Mouse (Mus musculus) thymus, postnatal 4 days (tissue): Measurements from ENCODE around the gene Nkapd1.
"Not testable (repeated sequence)": the region's sequence is repeated elsewhere in the genome, so short reads cannot be mapped to it uniquely, and the experiment has no call there.

Source experiments
- DNase-seq: peaks from one replicate; pipeline ENCODE4 v3.0.0; 2021

The Nkapd1 gene

DNA sequence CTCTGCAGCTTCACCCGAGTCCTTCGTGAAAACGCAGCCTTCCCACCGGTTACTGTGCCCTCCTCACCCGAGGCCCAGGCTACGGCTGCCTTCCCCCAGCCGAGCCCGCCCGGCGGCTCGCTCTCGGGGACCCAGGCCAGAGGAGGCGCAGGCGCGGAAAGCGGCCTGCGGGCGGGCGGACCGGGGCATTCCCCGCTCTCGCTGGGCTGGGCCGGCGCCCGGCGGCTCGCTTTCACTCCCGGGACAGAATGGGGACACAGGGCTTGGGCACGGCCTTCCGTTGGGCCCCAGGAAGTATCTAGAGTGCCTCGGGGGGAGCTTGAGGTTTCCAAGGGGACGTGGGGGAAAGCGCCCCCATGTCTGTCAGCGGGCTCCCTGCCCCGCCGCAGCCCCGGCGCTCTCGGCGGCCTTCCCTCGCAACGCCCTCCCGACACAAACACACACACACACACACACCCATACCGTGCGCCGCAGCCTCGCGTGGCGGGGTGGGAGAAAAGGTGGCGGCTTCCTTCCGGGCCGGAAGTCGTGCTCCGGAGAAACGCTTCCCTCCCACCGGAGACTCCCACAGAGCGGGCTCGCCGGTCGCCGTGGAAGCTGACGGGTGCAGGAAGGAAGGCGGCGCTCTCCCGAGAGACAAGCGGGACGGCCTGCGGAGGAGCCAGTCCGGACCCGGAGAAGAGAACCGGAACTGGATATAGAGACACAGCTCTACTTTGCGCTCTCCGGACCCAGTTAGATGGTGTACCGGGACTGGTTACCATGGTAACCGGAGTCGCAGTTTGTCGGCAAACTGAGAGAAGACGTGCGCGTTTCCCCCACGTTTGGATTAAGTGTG is at the start of gene Nkapd1, which contains the start of gene Pih1d2:
Nkapd1 (minus strand) TSS at position 699 of the 838 bp plus-strand sequence.
Pih1d2 (plus strand) TSS at position 556 of the 838 bp plus-strand sequence.
- DNase-seq = peak; percentile 88

DNA sequence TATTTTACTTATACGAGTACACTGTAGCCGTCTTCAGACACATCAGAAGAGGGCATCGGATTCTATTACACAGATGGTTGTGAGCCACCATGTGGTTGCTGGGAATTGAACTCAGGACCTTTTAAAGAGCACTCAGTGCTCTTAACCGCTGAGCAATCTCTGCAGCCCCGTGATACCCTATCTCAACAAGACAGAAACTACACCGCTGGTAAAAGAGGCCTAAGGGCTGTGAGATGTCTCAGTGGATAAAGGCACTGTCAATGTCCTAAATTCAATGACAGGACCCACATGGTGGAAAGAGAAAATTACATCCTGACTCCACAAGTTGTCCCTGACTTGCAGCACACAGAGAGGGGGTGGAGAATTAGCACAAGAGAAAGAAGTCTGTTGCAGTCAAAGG is 49.2 kb upstream of the Nkapd1 start:
- DNase-seq = no peak

DNA sequence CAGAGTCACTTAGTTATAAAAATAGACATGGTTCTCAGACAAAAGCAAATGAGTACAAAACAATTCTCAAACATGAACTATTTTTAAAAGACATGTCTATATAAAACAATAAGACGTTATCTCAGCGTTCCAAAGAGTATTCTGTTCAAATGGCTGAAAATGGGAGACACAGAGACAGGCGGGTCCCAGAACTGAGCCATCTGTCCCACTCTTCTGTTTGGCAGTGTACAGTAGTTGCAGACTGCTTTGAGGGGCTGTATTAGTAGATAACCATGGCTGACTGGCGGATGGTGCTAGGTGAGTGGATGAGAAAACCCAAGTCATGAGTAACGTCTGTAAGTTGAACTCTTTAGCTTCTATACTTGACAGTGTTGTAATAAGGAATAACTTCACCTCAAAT is 47.6 kb upstream of the Nkapd1 start:
- DNase-seq = no peak

DNA sequence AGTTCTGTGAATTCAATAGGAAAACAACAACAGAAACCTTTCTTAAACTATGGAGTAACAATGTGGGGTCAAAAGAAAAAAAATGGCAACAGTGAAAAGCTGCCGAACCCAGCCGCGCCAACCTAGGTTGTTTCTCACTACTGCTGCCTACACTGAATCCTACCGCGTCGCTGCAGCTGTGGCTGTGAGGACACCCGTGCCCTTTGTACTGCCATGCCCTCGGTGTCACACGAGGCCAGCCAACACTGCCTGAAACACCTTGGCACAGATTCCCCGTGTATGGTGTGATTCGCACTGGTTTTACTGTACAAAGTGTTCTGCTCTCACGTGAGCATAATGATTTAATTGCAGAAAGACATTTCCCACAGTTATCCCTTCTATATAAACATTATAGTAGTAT is 43.2 kb upstream of the Nkapd1 start:
- peak; percentile 68 for DNase-seq

DNA sequence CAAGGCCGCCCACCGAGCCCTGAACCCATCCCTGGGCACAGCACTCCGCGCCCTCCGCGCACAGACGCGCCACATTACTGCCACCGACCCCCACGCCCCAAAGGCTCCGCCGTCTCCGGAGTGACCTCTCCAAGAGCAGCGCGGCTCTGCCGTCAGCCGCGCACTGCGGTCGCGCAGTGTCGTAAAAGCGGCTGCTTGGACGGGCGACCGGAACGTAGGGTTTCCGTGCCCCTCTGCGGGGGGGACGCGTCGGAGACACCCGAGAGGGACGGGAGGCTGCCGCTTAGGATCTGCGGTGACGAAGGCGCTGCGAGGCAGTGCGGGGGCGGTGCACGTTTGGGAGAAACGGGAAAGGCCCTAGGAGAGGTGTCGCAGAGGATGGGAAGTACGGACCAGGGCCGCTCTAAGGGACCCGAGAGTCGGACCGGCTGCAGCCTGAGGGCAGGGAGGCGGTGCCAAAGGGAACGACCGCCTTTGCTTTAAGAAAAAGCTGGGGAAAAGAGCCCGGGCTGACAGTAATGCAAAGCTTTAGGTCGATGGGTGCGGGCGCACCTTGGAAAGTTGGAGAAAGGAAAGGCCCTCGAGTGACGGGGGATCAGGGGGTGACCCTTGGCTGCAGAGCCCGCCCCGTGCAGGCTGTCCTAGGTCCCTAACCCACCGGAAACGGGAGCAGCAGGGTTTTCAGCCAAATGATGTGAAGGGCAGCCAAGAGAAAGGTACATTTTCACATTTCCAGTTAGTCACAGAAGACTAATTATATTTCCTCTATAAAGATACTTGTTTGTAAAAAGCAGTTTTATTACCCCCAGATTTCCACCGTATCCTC is 42.3 kb upstream of the Nkapd1 start, which contains the start of gene Dlat:
Dlat (minus strand) TSS at position 389 of the 826 bp plus-strand sequence.
- DNase-seq = peak; percentile 84

DNA sequence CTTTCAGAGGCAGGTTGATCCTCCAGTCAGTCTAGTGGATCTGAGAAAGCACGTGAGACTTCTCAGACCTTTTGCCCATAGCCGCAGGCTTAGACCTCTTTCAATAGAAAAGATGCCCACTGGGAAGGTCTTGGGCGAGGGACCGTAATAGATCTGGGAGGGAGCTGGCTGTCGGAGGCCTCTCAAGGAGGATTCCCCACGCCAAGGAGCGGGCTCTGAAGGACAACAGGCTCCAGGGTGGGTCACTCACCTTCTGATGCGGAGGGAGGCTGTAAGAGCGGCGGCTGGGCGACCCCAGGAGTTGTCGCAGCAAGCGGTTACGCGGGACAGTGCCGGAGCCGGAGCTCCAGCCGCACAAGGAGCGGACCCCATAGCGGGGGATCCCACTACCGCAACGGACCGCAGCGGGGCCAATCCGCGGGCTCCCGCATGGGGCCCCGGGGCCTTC is 41.7 kb upstream of the Nkapd1 start:
- no peak for DNase-seq

DNA sequence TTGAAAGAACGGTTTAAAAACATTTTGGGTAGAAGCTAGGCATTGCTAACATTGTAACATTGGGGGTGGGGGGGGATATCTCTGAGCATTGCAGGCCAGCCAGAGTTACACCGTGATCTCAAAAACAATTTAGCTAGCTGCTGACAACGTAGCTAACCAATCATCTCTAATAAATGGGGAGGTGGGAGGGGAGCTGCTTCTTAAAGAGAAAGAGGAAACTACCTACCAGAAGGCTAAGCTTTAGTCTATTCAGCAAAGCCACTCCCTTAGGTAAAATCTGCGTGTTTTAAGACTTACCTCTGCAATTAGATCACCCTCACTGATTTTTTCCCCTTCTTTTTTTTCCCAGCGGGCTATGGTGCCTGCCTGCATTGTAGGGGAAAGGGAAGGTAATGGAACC is 41.1 kb upstream of the Nkapd1 start:
- no peak for DNase-seq

DNA sequence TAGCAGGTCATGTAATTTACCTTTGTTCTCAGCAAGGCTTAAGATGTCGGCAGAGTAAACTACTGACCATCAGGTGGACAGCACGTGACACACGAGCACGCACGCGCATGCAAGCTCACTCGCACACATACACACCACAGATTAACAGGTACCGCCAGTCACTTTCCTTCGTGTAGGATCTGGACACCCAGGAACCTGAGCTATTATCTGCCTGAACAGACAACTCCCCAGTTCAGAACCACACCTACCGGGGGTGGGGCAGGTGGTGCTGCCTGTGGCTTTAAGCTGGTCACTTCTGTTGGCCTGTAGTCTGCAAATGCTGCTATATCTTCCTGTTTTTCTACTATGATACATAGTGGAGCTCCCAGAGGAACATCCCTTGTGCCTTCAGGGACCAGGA is 33.2 kb upstream of the Nkapd1 start:
- no peak for DNase-seq

DNA sequence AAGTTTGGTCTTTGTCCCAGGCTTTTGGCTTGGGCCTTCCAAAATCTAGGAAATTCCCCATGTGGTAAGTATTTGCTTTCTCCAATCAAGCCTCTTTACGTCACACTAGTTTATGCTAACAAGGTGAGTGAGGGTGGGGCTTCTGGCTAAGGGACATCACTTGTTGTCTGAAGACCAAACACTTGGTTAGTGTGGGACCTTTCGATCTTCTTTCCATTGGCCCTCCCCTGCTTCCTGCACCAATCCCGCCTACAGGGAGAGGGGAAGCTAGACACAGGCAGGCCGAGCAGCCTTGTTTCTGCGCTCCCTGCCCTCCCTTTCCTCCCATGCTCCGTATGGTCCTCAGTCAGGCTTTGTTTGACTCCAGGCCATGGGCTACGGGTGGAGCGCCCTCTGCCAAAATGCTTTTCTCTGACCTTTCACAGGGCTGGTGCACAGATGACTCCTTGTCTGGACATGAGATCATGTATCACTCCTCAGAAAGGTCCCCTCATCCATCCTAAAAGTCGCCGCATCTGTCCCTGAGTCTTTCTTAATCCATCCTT is 29.6 kb upstream of the Nkapd1 start:
- no peak for DNase-seq

DNA sequence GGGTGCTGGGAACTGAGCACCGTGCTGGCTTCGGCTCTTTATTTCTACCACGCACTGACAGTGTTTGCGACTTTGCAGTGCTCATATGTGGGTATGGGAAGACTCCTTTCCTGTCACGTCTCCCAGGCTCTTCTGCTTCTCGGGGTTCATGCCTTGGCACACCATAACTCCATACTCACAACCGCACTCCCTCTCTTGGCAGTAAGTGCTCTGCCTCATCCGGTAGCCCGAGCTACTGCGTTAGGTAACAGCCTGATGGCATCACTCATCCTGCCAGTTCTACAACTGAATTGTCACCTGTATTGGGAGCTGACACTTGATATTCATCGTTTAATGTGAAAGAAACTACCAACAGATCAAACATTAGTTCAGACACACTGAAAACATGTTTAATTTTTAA is 17.0 kb upstream of the Nkapd1 start:
- no peak for DNase-seq

DNA sequence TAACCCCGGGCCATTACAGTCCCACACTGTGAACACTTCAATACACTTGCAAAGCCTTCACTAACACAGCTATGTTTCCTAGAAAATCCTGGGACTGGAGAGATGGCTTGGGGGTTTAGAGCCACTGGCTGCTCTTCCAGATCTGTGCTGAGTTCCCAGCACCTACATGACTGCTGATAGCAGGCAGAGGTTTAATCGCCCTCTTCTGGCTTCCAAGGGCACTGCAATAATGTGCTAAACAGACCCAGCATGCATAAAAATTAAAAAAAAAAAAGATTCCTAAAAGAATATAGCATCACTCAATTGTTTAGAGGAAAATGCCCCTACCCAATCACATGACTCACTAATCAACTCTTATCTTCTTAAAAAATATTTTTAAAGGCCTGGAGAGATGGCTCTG is 15.8 kb upstream of the Nkapd1 start:
- peak; percentile 38 for DNase-seq

DNA sequence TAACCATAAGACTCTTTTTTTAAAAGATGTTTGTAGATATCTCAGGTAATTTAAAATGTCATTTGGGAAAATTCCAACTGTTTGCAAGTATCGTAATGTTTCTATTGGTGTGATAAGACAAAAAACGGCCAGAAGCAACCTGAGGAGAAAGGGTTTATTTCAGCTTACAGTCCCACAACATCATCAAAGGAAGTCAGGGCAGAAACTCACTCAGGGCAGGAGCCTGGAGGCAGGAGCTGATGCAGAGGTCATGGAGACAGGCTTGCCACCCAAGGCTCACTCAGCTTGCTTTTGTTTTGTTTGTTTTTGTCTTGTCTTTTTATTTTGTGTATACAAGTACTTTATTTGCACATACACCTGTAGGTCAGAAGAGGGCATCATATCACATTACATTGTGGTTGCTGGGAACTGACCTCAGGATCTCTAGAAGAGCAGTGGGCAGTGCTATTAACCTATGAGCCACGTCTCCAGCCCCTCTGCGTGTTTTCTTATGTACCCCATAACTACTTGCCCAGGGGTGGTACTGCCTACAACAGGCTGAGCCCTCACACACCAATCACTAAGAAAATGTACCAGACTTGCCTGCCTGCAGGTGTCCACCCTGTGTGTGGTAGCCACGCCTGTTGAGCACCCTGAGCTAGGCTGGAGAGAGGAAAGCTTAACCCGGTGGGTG is 14.9 kb upstream of the Nkapd1 start:
- DNase-seq = no peak

DNA sequence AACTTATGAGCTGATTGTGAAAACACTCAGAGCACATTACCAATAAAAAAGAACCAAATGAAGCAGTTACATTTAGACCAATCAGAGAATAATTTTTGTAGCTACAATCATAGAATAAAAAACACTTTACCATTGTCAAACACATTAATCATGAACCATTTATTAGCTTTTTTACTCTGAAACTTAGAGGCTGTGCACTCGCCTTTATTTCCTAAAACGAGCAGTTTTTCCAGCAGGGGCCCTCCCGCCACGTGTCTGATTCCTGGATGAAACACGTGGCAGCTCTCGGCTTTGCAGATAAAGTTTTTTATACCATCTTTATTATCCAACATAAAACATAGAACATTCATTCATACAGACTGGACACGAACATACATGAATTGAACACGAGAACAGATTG is 13.6 kb upstream of the Nkapd1 start:
- DNase-seq = not testable (repeated sequence)

DNA sequence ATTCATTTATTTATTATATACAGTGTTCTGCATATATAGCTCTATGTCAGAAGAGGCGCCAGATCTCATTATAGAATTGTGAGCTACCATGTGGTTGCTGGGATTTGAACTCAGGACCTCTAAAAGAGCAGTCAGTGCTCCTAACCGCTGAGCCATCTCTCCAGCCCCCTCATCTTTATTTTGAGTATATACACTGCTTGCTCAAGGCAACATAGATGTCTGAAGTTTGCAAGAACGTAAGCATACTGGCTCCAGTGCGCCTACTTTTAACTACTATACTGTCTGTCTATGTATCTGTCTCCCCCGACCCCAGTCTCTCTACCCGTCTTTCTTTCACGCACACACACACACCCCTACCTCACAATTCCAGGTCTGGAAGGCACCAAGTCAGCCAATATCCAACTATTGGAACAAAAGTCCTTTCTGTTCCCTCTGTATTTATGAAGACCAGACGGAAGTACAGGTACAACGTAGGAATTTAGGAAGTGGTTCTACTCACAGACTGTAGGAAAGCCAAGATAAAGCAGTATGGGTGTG is 598 bp upstream of the Nkapd1 start:
- no peak for DNase-seq

DNA sequence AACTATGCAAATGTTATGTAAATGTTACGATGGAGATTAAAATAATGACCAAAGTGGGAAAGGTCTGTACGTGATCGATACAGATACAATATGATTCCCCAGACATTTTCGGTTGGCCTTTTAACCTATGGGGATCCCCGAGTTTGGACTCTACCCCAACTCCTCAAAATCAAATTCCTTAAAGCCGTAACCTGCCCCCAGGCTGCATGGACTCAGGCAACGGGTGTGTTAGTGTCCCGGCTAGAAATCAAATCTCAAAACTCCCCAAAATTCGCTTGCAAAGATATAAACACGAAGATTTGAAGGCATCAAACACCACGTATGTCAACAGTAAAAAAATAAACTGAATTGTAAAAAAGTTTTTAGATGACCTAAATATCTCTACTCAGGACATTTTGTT is 1.1 kb downstream of the Nkapd1 start:
- DNase-seq = no peak

DNA sequence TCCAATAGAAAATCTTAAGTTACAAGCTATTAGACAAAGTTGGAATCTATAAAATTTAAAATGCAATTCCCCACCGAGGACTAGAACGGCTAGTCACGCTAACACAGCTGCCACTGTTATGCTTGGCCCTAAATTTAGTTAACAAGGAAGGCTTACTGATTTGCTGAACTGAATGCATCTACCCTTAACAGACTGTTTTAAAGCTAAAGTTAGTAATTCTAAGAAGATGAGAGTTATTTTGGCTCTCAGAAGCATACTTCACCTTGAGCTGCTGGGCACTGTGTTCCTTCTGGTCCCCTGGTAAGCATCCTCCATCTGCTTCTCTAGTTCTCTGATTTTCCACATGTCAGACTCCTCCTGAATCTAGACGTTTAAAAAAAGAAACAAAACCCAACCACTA is 5.1 kb downstream of the Nkapd1 start:
- DNase-seq = no peak

DNA sequence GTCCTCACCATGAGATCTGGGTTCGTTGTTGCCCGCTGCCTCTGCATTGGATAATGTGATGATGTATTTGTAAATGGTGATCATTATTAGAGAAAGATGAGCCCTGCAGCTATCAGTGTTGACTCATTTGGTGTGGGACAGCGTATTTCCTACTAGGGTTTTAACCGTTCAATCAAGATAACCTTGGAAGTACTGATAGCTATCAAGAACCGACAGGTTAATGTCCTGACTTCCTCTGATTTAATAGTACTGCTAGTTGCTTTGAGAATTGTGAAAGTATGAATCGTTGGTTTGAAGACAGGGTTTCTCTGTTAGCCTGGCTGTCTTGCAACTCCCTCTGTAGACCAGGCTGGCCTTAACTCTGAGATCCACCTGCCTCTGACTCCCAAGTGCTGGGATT is 12.9 kb downstream of the Nkapd1 start:
- no peak for DNase-seq

DNA sequence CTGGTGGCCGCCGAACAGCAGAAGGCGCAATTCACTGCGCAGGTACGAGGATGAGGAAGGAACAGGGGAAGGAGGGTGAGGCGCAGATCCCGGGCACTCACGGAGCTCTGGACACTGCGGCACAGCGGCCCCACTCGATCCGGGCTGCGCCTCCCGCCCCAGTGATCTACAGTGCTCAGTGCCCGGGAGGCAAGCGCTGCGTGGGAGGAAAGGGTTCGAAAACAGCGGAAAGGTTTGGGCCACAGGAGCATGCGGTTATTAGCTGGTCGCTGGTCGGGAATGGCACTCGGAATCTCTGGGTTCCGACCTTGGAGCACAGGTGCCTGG is 13.3 kb downstream of the Nkapd1 start:
- no peak for DNase-seq

DNA sequence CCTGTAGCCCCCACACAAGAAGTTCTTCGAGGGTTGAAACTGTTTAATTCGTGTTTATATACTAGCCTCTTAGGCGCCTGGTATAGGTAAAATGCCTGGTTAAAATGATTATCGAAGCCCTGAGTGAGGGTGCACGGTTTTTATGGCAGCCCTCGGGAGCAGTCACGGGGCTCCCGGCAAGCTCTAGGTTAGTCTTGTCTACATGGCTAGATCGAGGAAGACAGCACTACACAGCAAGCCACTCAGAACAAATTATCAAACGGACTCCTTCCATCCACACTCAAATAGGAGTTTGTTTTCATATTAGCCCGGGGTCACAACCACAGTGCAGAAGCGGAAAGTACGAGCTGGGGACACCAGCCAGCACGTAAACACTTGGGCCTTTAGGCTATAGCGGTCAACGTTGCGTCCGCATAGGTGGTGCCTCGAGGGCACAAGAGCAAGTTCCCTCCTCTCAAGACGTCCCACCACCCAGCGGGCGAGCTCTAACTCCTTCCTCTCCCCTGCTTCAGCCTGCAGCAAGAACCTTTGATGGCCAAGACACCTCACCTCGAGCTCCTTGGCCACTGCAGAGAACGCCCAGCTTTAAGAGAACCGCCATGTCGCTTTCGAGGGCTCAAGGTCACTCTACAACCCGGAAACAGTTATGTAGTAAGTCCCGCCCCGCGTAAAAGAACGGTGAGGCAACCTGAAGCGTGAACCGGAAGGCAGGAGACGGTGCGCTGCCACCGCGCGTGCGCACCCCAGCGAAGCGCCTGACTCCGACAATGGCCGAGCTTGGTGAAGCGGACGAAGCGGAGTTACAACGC is 13.9 kb downstream of the Nkapd1 start, which contains the start of the genes Sdhd and Timm8b:
Sdhd (minus strand) TSS at position 624 of the 809 bp plus-strand sequence.
Timm8b (plus strand) TSS at position 722 of the 809 bp plus-strand sequence.
- peak; percentile 93 for DNase-seq

DNA sequence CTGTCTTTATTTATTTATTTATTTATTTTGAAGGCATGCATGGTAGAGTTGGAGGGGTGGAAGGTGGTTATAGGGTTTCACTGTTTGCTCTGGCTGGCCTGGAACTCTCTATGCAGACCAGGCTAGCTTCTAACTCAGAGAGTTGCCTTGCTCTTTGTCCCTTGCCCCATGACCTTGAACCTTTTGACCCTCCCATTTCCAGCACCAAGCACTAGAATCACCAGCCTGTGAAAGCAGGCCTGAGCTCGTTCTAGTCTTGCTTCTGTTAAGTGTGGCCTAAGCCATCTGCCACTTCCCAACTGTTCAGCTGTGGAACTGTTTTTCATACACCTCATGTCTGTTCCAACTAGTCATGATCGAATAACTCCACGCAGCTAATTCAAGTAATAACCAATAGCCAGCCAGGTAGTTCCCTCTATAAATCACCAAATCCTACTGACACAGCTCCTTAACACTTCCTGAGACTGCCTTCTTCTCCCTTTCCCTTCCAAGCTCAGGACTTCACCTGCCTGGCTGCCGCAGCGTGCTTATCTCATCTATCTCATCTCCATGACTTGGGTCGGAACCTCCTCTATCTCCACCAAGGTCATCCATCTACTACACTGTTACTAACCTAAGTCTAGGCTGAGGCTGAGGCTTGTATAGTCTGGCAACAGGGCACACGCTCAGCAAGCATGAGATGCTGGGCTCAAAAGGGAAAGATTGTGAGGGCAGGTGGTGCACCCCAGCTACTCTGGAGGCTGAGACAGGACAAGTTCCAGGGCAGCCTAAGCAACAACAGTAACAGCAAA is 15.0 kb downstream of the Nkapd1 start:
- no peak for DNase-seq

DNA sequence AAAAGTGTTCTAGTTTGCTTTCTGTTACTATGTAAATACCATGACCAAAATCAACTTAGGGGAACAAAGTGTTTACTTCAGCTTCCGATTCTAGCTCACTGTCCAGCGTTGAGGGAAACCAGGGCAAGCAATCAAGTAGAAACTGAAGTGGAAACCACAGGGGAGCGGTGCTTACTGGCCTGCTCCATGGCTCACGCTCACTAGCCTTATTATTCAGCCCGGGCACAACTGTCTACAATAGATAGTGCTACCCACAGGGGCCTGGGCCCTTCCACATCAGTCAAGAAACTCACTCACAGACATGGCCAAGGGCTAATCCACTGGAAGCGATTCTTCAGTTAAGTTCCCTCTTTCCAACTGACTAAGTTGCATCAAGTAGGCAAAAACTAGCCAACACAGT is 15.7 kb downstream of the Nkapd1 start:
- DNase-seq = no peak
